Mouse (Mus musculus): ENCODE measurements around the gene Vgll4. TPM values are rescaled to one million over a fixed set of nuclear protein-coding genes. Genes with fewer than 3 reads are reported as not detected.

Gene Vgll4
- total RNA-seq, 2 experiments from 2014 or later, result 46.9 to 49.2 TPM

DNA sequence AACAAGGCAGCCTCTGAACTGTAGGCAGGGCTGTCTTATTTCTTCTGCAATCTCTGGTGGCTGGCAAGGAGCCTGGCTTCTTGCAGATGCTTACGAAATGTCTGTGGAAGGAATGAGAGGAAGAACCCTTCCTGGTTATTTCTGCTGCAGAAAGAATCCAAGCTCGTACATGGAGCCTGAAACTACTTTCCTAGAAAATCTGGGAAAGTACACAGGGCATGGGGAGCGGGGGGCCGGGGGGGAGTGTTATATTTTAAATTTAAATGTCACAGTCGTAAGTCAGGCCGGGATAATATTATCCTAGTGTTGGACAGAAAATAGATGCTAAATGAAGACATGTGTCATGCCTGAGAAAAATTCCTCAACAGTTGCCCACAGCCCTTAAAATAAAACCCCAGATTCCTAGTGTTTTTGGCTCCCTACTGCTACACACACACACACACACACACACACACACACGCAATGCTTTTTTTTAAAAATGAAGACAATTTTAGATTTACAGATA is 7.2 kb upstream of the Vgll4 start:
- peak; percentile 47 to 72 for DNase-seq (ENCODE audit: low spot score in 2 of 2)

DNA sequence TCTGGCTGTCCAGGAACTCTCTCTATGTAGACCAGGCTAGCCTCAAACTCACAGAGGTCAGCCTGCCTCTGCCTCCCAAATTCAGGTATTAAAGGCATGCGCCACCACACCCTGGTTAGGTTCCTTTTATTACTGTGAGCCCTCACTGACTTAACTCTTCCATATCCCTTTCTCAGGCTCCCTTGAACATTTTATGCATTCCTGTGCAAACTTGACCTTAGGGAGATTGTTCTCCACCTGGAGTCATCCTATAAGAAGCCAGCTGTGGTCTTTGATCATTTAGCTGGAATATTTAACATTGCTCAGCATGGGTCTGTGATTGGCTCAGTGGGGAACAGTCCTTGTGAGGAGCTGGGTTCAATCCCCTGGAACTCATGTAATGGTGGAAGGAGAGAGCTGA is 4.5 kb upstream of the Vgll4 start:
- DNase-seq (ENCODE audit: low spot score in 2 of 2), result no peak

DNA sequence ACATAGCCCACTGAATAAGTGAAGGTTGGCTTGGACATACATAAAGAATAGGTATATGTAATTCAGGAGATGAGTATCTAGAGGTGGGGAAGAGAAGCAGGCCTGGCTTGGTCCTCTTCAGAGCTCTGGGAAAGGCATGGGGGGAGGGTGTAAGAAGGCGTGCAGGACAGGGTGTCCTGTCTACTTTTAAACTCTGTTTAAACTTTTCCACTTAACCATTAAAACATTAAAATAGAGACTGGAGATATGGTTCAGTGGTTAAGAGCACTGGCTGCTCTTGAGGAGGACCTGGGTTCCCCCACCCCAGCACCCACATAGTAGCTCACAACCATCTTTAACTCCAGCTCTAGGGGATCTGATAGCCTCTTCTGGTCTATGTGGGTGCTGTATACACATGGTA is 3.2 kb upstream of the Vgll4 start:
- DNase-seq (ENCODE audit: low spot score in 2 of 2), result no peak

DNA sequence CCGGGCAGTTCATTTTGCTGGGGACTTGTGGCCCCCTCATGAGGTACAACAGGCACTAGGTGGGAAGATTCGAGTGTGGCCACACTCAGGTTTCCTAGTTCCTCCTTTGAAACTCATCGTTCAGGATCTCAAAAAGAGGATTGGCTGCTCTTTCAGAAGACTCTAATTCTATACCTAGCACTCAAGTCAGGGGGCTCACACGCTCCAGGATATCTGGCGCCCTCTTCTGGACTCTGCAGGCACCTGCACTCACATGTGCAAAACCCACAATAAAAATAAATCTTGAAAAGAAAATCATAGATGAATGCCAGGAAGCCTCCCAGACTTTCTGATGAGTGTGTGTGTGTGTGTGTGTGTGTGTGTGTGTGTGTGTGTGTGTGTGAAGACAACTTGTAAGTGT is 1.1 kb upstream of the Vgll4 start:
- no peak for DNase-seq (ENCODE audit: low spot score in 2 of 2)

DNA sequence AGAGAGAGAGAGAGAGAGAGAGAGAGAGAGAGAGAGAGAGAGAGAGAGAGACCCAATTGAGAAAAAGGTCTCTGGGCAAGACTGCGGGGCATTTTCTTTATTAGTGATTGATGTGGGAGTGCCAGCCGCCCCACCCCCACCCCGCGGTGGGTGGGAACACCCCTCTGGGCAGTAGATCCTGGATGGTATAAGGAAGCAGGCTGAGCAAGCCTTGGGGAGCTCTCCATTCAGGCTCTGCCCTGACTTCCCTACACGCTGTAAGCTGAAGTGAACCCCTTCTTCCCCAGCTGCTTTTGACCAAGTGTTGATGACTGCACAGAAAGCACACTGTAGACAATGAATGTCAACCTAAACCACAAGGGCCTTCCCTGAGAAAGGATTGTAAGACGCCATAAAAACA is 592 bp upstream of the Vgll4 start:
- no peak for DNase-seq (ENCODE audit: low spot score in 2 of 2)

DNA sequence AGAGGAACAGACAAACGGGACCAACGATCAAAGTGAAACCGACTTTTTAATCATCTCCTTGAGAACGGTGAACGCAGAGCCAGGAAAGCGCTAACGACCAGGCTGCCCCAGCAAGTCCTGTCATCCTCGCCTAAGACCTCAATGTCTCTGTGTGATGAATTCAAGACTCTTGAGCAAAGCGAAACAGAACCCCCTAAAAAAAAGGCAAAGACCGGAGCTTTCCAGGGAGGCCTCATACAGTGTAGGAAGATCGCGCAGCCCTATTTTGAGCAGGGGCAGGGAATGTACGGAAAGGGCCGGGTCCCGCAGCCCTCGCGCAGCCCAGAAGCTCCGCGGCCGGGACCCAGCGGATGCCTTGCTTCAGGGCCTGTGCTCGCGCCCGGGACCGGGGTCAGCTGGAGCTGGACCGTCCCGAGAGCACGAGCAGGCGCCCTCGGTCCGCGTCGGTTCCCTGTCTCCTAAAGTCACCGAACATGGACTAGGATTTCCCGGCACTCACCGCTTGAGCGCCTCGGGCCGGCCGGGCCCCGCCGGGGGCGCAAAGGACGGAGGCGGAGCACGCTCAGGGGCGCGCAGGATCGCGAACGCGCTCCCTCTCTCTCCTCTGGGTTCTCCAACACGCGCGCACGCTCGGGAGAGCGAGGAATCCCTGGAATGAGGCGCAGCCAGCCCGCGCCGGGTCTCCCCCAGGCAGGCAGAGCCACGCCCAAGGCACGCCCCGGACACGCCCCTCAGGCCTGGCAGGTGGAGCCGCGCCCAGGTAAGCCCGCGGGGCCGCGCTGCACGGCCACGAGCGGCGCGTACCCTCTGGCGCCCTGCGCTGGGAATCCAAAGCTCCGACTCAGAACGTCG is 1.2 kb downstream of the Vgll4 start:
- peak; percentile 89 to 90 for DNase-seq (ENCODE audit: low spot score in 2 of 2)

DNA sequence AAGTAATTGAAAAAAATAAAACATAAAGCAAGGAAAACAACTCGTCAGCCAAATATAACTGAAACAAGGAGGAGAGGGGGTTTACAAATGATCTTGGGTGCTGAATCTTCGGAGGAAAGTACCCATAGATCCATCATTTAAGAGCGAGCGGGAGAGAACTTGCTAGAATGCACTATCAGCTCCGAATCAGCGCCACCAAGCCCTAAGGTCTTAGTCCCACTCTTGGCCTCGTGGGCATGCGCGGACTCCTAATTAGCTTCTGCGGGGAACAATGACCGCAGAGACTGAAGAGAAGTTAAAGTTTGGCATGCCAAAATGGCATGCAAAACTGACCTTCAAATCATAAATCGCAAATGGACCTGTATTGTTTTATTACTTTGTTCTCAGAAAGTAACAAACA is 2.2 kb downstream of the Vgll4 start:
- DNase-seq (ENCODE audit: low spot score in 2 of 2), result peak in 1 of 2 experiments; percentile 39

DNA sequence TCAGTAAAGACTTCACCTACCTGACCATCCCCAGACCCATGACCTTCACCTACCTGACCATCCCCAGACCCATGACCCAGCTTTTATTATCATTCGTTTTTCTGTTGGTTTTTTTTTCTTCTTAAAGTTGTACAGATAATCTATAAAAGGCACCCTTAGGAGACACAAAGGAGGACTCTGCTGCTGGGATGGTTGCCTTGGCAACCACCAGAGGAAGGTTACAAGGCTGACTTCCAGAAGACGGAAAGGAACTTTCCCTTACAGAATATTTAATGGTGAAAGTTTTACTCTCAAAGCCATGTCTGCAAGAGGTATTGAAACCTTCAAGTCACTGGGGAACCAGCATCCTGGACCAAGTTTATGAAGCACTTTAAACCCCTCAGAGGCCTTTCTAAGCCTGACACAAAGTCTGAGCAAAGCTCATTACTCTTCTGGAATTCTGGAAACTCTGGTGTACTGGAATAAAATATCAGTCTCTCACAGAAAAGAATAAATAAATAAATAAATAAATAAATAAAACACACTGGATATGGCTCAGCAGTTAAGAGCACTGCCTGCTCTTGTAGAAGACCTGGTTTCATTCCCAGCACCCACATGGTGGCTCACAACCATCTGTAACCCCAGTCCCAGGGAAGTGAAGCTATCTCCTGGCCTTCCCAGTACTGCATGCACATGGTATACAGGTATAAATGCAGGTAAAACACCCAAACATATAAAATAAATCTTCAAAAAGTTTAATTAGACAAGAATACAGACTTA is 3.2 kb downstream of the Vgll4 start:
- no peak for DNase-seq (ENCODE audit: low spot score in 2 of 2)

DNA sequence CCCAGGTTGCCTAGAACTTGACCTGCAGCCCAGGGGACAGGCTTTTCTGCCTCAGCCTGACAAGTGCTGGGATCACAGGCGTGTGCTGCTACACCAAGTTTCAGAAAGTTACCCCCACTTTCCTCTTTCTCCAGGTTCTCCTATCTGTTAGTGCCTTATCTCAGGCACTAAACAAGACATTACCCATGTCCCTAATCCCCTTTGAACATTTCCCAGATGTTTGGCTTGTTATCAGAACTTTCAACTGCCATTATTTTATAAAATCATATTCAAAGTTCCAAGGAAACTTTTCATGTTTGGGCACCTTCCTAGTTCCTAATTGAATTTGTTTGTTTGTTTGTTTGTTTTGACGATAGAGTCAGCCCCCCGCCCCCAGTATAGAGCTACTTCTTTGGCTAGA is 4.0 kb downstream of the Vgll4 start:
- DNase-seq (ENCODE audit: low spot score in 2 of 2), result no peak

DNA sequence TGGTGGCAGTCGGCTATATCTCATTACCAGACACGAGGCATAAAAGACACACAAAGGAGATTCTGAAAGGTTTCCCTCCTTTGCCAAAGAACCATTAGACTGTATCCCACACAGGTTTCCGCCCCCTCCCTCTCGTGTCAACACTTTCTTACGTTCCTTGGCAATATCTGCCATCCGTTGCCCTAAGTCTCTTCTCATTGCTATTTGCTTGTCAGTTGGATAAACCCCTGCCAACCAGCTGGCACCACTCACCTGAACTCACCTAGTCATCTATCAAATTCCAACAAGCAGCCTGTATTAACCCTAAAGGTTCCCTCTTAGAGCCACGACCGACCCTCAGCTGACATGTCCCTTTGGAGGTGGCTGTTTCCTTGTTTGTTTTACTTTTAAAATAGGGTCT is 4.4 kb downstream of the Vgll4 start:
- no peak for DNase-seq (ENCODE audit: low spot score in 2 of 2)

DNA sequence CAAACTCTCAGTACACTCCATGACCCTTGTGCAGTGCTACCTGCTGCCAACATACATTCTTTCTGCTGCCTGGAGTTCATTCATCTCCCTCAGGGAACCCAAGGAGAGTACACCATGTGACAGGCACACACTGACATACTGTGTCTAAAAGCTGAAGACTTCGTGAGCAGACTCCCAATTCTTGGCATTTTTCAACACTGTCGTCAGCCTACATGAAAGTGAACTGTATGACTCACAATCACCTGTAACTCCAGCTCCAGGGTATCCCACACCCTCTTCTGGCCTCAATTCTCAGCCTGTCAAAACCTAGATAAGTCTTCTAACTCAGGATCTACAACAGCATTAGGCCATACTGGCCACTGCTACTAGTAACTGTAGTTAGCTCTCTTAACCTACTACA is 5.6 kb downstream of the Vgll4 start:
- no peak for DNase-seq (ENCODE audit: low spot score in 2 of 2)

DNA sequence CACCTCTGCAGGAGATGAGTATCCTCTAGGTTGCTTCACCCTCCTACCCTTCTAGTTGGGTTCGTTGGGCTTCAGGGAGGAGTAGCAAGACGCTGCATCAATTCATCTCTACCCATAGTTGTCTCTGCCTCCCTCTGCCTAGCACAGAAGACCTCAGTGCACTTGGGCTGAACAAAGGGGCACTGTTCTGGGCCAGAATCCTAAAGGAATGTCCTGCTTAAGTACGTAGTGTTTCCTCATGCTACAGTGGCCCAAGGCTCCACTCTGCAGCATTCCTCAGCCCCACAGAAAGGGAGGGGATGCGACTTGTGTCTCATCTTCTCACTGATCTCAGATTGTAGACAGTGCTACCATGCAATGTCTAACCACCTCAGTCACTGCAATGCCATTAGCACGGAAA is 6.2 kb downstream of the Vgll4 start:
- no peak for DNase-seq (ENCODE audit: low spot score in 2 of 2)

DNA sequence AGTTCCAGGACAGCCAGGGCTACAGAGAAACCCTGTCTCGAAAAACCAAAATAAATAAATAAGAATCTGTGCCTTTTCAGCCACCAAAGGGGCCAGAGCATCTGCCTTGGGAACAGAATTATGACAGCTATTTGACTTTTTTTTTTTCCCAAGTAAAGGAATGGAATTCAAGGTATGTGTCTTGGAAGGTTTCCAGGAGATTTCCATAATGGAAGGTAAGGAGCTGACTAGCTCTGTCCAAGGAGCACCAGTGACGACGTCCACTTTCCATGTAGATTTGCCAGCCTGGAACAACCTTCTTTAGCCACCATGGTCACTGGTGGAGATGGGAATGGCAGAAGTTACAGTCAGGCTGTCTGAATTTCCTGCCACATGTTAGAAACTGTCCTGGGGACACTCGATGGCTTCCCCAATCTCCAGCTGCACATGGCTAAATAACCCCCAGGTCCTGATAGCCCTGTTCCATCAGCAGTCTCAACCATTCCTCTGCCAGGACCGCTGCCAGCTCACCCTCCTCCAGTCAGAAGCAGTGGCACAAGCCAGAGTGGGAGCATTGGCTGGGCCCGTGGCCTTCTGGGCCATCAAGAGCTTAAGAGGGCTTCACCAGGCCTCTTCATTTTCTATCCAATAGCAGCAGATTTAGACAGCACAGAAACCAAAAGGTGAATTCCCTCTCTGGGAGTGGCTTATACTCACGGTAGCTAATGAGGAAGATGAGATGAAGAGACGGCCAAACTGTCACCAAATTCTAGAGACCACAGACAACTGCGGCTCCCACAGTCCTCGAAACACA is 8.3 kb downstream of the Vgll4 start:
- DNase-seq (ENCODE audit: low spot score in 2 of 2), result no peak

DNA sequence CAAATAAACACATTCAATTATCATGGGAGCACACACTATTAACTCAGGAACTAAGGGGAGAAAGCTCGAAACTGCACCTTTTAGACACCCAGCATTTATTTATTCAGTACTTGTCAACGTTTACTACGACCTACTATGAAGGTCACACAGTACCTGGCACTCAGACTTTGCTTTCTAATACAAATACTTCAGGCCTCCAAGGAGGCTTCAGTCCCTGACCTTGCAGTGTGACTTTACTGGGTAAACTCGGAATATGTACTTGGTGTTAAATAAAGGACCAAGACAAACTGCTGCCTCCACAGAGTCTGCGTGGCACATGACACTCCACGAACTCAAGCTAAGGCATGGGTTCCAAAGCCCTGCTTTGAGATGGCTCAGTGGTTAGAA is 10.8 kb downstream of the Vgll4 start:
- no peak for DNase-seq (ENCODE audit: low spot score in 2 of 2)

DNA sequence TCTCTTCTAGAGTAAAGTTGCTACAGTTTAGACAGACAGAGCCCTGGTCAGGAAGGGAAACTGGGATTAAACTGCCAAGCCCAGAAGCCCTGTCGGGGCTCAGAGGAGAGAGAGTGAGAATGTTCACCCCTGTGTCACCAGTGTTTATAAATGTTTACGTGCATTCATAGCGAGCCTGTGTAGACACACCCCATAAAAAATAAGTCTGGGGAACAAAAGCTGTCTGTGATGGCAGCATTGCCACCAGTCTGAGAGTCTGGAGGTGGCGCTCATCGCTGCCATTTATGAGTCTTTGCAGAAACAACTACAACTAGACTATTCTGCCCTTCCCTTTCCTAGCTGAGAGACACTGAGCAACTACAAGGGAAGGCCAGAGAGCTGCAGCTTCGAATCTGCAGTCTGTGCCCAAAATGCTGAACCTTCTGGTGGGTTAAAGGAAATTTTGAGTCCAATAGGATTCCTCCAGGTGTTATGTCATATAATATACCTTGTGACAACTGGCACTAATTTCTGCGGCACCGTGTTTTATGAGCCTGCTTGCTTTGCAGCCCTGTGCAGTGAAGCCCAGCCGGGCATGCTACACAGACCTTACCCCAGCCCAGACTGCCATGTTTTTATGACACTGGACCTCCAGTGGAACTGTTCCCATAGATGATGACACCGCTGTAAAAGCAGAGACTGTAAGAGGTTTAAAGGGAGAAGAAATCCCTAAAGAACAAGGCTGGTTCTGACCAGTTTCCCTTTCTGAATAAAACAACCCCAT is 11.4 kb downstream of the Vgll4 start:
- peak in 1 of 2 experiments; percentile 36 for DNase-seq (ENCODE audit: low spot score in 2 of 2)

DNA sequence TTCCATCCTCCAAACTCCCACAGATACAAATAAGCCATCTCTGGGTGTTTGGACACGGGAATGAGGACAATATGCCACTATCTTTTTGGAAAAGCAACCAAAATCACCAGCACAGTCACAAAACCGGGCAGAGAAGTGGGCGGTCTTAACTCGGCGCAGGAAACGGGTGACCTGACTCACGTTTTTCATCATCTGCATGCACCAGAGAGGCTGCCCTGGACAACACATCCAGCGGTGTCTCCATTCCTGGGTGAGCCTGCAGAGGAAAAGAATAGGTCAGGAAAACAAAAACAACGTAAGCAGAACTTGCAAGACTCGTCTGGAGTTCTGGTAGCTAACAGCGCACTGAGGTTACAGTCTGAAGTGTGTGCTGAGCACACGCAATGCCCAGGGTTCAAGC is 12.0 kb downstream of the Vgll4 start:
- DNase-seq (ENCODE audit: low spot score in 2 of 2), result no peak

DNA sequence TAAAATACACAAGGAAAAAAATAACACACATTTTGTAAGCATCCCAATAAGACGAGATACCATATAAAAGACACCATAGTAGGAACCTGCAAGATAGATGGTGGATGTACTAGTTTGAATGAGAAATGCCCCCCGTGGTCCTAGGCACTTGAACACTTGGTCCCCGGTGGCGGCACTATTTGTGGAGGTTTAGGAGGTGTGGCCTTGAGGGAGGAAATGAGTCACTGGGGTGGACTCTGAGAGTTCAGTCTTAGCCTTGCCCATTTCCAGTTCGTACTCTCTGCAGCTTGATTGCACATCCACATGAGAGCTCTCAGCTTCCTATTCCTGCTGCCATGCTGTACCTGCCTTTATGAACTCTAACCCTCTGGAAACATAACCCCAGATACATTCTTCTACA is 15.3 kb downstream of the Vgll4 start:
- no peak for DNase-seq (ENCODE audit: low spot score in 2 of 2)

DNA sequence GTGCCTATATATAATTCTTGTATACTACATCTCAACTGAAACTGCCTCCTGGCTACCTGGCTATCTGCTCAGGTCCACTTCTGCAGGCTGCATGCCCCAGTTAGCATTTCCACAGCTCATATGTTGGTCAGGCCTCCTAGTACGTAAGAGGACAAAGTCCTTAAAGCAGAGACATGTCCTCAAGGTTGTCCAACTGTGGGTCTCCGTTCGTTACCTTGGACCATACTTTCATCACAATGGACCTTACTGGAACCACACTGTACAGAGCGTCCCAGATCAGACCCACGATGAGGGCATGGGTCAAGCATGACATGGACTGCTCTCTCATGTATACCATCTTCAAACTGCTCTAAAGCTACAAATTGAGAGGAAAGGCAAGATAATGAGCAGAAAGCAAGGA is 16.2 kb downstream of the Vgll4 start:
- DNase-seq (ENCODE audit: low spot score in 2 of 2), result no peak

DNA sequence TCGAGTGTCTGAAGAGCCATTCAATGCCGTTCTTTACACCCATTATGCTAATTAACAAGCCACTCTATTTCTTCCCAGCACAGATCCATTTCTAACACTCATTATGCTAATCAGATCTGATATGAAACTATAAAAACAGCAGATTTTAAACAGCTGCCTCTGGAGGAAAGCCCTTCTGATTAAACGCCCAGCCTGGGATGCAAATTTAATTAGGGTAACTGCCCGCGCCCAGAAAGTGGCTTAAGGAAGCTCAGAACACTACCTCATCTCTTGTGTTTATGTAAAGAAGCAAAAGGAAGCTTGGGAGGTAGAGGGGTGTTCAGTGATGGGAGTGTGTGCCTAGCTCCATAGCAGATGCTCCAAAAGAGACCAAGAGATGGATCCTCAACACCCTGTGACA is 17.4 kb downstream of the Vgll4 start:
- DNase-seq (ENCODE audit: low spot score in 2 of 2), result no peak

DNA sequence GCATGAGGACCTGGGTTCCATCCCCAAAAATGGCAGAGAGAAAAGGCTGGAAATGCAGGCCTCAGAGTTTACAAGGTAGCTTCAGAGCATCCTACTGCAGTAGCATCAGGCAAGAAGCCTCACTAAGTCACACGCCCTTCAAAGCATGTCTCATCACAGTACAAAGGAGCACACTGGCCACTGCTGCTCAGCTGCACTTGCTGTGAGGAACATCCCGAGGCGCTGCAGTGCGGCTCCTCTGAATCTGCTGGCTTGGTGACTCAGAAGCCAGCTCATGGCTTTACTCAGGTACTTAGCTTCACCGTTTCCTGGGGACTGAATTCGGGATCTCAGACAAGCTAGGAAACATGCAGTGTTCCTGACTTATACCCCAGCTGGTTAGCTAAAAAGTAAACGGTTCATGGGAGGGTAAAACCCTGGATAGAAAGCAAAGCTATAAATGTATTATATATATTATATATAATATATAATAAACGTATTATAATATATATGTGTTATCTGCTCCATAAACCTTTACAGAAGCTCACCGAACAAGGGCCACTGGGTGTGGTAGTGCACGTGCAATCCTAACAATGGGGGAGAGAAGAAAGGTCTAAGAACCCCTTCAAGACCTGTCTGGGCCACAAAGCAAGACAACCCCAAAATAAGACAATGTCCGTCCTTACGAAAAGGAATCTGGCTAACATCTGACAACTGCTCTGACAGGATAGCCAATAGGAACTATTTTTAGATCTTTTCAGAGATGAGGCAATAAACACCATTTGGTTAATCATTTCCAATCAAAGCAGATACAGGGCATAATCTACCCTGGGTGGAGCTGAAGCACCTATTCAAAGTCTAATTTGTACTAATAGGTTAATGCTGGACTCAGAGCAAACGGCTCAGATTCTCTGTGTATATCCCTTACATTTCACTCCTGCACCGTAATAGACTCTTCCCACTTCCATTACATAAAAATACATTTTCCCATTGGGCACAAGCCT is 25.0 kb downstream of the Vgll4 start:
- DNase-seq (ENCODE audit: low spot score in 2 of 2), result no peak
